Mouse (Mus musculus) stomach, postnatal 0 days (tissue): ENCODE measurements at regions not wholly inside any gene's neighbourhood (a gene's known extent, or its start where the extent isn't known, plus 50 kb on each side); places are given as distances from the start of the nearest gene placed in this dataset.

Source experiments
- CTCF ChIP-seq: IDR thresholded peaks from 2 replicates; pipeline ENCODE4 v1.5.1; 2016; ENCODE audit warnings: antibody characterized with exemption, low read depth, mild to moderate bottlenecking, moderate library complexity
- EP300 ChIP-seq: optimal IDR thresholded peaks from 2 replicates; pipeline ENCODE3; 2016; ENCODE audit warnings: antibody characterized with exemption

DNA sequence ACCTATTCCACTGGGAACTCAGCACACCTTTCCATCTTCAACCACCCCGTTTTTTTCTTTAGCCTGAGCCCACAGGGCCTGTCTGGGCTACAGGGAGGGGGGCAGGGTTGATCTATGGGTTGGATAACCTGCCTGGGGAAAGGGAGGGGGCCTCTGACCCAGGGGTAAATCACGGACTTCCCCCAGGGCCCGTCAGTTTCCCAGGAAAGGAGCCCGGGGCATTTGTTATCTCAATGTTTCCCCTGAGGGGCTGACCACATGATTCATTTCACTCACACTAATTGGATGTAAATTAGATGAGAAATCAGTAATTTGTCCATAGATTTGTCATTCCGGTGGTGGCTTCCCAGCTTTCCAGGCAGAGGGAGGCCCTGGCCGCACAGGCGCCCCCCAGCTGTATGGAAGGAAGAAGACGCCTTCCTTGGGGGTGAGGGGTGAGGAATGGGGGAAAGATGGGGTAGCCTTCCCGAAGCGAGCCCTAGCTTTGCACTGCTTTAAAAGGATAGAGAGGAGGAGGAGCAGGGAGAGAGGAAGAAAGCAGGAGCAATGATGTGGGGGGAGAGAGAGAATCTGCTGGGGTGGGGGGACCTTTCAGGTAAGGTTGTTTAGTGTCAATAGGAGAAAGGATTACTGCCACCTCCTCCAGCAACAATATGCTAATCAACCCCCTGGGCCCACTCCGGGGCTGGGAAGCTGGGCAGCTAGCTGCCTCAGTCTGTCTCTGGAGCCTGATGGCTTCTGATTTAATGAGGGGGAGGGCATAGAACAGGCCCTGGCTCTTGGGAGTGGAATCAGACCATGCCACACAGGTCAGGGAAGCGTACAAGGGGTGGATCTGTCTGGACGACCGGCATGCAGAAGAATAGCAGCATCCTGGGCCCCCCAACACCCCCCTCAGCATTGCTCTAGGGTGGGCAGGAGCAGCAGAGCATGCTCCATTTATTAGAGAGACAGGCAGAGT, 282.3 kb upstream of the 4930535I16Rik start:
- no peak for TF ChIP-seq CTCF
- TF ChIP-seq EP300 = no peak
